Mouse (Mus musculus): Measurements from ENCODE around the gene Rps6kl1.

Gene Rps6kl1

DNA sequence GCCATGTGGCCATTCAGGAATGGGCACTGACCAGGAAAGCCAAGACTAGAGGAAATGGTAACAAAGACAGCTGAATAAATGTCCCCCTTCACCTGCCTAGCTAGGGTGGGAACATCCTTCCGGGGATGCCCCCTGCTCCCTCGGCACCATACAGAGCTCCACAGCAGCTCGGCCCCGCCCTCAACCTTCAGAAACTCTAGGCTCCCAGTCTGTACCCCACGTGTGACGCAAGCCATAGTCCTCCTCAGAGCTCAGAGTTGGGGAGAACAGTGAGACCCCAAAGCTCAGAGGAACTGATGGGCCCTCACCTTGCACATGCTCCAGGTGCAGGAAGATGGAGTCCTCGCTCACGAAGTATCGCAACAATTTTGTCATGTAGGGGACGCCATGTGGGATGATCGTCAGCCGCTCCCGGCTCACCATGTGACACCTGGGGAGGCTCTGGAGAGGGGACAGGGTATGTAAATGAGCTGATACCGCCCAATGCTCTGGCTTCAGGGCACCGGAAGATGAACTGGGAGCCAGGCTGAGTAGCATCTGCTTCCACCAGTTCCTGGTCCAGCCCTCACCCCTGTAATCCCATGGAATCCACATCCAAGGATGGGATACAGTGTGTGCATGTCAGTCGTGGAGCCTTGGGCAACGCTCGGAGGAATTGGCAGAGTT lies 10.9 kb downstream of the Rps6kl1 start:
- peak; percentile 25 for DNase-seq (ENCODE audit: low read depth)

DNA sequence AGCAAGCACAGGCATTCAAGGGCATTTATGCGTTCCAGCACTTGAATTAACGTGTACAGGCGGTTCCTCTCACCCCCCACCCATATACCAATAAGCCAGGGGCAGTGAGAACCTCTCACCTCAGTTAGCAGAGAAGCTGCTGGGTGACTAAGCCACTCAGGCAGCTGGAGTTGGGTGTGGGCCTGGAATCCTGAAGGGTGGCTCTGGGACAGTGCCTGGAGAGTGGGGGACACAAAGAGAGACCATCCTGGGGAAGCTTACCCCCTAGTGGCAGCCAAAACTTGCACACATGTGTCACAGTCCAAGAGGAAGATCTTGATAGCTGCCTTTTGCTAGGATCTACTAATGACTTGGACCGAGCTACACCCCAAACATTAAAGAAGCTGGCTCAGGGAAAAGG lies 14.4 kb downstream of the Rps6kl1 start:
- no peak for DNase-seq (ENCODE audit: low read depth)

DNA sequence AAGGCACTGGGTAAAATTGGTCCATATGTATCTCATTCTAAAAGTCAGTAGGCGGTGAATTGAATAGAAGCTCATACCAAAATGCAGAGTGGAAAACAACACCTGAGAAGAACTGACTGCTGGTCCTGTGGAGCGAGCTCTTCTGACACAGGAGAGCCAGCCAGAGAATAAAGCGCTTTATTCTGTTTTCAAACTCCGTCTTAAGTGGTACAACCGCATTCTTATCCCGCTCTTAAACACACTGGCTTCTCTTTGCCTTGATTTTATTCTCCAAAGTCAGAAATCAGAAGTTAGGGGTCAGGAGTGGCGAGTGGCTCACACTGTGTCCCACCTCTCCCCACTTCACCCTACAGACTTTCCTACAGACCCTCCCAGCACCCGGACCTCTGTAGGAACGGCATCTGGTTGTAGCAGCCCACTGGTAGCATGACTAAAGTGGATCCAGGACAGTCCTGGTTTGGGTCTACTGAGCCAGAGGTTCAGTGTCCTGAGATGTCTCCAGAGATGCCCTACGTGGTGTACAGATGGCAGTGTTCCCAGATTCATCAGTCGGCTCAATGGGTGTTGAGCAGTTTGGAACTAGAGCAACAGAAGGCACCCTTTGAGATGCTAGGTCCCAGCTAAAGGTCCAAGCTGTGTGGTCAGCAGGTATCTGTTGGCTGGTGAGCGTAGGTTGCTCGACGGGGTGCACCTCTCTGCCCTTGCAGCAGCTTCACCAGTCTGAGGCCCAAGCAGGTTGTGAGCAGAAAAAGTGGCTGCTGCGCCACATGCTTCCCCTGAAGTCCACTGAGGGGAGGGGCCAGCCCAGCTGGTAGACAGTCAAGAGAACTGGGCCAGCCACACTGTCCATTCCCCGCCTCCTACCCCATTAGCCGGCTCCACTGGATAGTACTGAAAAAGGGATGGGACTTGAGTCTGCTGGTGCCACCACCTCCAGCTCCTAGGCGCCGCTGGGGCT lies 15.3 kb downstream of the Rps6kl1 start:
- no peak for DNase-seq (ENCODE audit: low read depth)

DNA sequence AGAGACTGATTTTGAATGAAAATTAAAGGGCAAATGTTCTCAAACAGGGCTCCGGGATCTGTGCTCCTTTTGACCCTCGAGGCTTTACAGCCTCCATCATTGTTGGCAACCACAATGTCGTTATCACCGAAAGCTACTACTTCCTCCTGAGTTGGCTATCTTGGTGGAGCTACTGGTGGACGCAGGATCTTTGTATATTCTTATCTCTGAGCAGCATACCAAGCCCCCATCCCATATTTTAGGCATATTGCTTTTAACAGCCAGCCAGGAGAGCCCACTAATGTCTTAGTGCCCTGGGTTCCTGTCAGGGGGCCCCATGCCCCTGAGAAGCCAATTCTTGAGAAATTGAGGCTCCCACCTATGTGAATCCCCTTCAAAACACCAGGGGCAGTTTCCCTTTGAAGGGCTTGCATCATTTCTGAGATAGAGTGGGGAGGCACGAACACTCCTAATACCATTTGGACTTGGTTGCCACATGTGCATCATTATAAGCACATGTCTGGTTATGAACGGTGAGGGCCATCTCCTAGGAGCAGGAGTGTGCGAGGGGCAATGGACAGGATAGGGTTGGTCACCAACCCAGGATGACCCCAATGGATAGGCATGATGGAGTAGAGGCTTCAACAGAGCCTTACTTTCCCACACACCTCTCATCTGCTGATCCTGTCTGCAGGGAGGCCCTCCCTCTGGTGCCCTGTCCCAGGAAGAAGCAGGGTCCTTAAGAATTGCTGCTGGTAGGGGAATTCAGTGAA lies 16.8 kb downstream of the Rps6kl1 start:
- no peak for DNase-seq (ENCODE audit: low read depth)

DNA sequence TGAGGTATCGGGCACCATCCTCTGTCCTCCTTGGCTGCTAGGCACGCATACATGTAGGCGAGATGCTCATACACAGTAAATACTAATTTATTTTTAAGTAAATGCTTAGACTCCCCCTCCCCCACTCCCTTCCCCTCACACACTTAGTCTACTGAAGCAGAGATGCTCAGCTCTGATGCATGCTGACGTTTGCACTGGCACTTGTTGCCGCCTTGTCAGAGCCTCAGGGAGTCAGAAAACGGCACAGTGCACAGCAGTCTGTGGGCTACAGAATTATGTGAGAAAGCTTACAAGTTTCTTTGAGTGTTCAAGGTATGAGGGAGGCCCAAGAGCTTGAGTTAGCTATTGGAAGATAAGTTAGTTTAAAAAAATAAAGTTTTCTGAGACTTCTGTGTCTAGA lies 19.7 kb downstream of the Rps6kl1 start:
- DNase-seq (ENCODE audit: low read depth): no peak

DNA sequence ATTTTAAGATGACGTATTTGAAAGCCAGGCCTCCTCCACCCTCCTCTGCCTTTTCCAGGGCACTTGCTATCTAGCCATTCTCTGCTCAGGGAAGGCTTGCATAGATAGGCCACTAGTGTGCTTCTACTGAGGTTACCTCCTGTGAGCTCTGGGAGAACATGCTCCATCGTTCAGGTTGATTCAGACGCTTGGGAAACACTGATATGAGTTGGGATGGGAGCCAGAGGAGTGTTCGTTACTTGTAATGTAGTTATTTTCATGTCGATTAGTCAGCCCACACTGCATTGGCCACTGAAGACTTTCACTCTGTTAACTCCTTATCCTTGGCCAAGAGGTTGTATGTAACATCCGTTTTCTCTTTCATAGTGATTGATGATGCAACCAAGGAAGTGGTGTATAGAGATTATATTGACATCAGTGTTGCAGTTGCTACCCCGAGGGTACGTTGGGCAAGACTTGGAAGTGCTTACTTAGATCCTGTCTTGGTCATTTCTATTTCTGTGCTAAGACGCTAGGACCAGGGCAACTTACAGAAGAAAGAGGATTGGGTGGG lies 21.6 kb downstream of the Rps6kl1 start:
- no peak for DNase-seq (ENCODE audit: low read depth)

DNA sequence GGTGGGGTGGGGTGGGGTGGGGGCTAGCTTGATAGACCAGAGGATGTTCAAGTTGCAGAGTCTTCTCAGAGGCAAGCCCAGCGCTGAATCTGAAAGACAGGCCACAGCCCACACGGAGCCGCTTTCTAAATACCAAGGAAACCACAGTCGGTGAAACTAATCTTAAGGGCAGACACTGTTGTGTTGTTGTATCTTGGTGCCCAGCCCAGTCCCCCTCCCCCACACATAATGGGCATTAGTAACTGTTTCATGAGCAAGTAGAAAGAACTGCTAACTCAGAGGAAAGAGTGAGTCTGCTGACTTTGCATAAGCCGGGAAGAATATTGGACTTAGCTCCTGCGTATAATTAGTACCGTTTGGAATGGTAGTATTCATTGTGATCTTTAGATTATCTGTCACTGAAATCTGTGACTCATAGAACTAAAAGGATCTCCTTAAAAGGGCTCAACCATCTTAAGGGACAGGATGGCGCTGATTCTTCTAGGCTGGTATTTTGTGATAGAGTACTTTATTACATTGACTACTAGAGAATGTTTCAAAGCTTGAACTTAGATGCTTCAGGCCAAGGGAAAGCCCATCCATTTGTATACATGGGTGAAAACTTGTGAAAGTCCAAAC lies 24.0 kb downstream of the Rps6kl1 start:
- DNase-seq (ENCODE audit: low read depth): no peak

DNA sequence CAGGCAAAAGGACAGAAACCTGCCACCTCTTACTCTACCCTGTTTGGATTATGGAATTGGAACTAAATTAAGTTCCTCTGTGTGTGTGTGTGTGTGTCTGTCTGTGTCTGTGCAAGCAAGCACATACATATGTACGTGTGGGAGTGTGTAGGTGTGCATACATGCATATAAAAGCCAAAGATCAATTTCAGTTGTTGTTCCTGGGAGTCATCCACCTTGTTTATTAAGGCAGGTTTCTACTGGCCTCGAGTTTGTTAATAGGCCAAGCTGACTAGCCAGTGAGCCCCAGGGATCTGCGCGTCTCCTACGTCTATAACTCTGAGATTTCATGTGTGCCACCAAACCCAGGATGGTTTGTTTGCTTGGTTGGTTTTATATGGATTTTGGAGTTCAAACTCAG lies 26.3 kb downstream of the Rps6kl1 start:
- no peak for DNase-seq (ENCODE audit: low read depth)

DNA sequence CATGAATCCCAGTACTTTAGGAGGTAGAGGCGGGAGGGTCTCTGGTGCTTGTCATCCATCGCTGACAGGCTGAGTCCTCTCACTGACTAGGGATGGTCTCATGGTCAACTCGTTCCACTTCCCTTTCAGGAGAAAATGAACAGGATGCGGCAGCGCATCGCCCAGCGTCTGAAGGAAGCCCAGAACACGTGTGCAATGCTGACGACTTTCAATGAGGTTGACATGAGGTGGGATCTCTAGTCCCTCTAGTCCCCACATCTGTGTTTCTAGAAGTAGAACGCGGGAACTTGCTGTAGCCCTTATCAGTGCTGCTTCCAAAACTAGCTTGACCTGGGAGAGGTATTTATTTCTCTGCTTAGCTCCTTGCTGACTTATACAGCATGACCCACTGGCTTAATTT lies 27.4 kb downstream of the Rps6kl1 start:
- no peak for DNase-seq (ENCODE audit: low read depth)

DNA sequence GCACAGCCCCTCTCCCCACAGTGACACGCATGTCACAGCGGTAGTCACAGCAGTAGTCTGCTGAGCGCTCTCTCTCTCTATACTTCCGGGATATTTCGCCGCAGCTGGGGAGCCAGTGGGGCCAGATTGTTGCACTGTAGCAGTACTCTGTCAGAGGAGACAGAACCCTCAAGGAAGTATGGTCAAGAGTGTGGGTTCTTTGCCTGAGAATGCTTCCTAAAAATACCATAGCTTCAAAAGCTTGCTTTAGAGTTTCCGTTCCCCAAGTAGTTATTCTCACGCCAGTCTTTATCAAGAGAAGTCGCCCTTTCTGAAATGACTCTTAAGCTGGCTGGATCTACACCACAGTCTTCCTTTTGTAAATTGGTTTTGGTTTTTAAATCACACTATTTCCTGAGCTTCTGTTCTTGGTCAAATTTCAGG lies 27.9 kb downstream of the Rps6kl1 start:
- DNase-seq (ENCODE audit: low read depth): no peak

DNA sequence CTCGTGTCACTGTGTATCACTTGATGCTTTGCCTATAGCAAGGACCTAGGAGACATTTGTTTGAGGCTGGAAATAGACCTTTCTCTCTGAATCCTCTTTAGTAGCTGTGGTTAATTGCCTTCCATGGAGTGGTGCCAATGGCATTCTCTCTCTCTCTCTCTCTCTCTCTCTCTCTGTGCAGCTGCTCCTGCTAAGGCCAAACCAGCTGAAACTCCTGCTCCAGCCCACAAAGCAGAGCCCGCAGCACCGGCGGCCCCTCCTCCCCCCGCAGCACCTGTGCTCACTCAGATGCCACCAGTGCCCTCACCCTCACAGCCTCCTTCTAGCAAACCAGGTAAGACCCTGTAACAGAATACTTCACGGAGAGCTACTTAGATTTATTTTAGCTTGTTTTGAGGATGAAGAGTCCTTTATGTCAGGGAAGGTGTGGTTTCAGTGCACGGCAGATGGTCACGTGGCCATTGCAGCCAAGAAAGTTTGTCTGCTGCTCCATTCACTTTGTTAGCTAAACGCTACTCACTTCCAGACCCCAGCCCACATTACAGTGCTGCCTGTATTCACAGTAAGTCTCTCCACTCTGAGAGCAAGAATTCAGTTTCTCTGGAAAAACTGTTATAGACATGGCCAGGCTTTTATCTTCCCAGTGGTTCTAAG lies 29.1 kb downstream of the Rps6kl1 start:
- no peak for DNase-seq (ENCODE audit: low read depth)

DNA sequence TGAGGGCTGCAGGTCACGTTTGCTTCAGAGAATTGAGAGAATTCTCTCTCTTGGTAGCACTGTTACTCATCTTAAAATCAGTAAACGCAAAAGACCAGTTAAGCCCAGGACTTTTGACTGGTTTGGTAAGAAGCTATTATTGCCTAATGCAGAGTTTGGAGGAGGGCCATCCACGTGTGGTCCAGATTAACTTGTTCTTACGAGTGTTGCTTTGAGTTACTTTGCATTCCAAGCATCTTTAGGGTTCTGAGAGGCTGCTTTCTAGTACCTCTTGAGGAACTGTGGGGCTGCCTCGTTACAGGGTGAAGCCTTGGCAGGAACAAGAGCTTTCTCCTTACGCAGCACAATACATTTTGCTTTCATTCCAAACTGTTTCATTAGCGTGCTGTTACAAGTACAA lies 35.4 kb downstream of the Rps6kl1 start:
- DNase-seq (ENCODE audit: low read depth): no peak

DNA sequence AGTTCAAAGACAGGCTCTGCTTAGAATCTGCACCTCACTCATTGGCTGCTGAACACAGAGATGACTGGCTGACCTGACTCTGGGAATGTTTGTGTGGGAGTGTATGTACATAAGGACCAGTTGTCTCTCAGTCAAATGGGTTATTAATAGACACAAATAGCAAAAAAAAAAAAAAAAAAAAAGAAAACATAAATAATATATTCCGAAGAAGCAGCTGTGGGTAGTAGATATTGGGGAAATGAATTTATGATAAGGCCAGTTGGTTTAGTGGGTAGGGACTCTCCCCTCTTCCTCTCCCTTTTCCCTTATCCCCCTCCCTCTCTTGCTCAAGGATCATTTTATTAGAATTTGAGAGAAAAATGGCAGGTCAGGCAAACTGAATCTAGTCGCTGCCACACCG lies 37.1 kb downstream of the Rps6kl1 start:
- DNase-seq (ENCODE audit: low read depth): no peak

DNA sequence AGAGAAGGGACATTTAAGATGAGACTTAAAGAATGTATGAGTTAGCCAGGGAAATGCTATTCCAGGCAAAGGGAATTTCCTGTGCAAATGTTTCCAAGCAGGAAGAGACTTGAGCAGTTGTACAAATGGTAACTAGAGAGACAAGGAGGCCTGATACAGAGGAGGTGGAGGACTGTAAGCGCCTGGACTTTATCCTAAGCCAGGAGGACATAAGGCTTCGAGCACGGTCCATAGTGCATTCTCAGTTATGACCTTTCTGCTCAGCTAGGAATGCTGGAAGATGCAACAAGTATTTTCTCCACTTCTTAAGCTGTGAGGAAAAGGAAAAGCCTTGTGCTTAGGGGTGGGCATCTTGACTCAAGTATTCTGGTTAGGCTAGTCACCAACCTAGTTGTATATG lies 37.7 kb downstream of the Rps6kl1 start:
- no peak for DNase-seq (ENCODE audit: low read depth)

DNA sequence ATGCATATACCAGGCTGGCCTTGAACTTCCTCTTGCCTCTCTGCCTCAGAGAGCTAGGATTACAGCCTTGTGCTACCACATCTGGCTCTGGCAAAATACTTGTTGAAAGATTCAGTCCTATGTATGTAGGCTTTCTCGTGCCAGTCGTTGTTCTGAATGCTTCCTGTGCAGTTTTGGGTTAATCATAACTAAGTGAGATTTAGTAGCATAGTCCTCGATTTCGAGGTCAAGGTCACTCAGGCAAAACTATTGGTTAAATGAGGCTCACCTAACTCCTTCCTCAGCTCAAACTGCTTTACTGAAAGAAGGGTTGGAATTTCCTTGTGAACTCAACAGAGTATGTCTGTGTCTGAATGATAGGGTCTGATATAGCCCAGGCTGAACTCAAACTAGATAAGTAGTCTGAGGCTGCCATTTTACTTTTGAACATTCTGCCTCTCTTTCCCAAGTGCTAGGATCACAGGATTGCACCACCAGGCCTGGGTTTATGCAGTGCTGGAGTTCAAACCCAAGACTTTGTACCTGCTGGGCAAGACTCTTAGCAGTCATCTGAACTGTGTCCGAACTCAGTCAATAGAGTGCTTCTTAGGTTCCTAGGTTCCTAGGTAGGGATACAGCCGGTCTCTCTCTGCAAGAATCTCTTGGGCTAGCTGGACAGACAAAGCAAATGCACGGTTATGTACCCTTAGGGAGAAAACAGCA lies 38.4 kb downstream of the Rps6kl1 start:
- no peak for DNase-seq (ENCODE audit: low read depth)

DNA sequence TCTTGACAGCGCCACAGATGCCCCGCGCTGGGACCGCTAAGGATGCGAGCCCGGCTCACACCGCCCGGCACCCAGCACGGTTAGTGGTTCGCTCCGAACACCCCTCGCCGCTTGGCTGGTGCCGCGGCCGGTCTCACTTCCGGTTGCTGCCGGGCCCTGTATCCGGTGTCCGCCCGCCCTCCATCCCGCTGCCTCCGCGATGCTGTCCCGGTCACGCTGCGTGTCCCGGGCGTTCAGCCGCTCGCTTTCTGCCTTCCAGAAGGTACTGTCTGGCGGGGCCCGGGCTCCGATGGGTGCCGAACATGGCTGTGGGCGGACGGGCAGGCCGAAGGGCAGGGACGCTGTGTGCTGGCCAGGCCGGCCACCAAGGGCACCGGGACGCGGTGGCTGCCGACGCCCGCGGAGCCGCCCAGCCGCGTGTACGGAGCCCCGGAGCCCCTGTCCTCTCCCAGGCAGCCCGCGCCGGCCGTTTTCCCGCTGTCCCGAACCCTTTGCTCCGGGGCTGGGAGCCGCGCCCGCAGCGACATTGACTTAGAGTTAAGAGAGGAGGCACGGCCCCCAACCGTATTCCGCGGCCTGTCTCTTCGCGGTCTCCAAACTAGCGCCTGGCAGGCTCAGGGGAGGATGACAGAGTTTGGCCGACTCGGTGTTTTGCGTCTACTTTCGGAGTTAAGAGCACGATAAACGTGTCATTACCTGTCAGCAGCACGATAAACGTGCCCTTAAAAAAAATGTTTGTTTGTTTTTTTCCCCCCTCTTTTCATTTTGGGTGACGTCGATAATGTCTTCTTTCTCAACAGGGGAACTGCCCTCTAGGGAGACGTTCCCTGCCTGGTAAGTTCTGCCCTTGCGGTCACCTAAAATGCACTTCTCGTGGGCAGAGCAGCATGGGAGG lies 40.1 kb downstream of the Rps6kl1 start, which contains the start of the genes Prox2 and Dlst:
TSS of gene Prox2 (minus strand) at position 62 of the 895 bp plus-strand sequence.
TSS of gene Dlst (plus strand) at position 136 of the 895 bp plus-strand sequence.
- peak; percentile 70 for DNase-seq (ENCODE audit: low read depth)

DNA sequence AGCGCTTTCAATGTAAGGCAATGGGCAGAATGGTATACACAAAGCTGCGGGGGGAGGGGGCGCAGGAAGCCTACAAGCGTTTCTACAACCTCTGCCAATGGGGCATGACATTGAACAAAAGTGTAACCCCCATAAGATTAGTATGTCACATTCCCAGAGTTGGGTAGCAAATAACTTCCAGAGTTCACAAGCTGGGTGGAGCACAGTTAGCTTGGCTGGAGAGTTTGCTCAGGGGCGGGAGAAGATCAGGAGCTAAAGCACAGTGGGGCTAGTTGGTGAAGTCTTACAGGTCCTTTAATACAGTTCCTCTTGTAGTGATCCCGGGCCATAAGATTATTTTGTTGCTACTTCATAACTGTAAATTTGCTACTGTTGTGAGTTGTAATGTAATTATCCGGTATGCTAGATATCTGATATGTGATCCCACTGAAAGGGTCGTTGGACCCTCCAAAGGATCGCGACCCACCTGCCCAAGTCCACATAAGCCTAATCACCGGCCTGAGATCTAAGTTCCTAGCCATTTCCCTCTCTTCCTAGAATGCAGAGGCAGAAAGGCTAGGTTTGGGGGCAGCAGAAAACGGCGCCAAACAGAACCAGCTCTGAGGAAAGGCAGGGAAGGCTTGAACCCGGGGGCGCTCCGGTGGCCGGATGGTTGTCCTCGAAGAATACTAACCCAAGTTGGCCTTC lies 40.9 kb downstream of the Rps6kl1 start:
- DNase-seq (ENCODE audit: low read depth): peak; percentile 37

DNA sequence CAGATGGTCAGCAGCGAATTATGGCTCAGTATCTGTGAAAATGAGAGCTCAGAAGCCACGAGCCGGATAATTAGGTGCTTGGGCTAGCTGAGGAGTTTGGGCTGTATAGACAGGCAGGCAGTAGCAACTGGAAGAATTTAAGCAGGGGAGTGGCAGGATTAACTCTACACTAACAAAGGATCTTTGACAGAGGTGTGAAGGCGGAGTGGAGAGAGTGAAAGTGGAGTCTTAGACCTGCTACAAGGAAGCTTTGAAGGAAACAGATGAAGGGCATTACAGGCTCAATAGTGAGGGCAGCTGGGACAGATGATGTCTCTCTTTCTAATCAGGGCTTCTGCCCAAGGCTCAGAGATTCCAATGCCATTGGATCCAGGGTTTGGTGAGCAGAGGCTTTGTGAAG lies 41.6 kb downstream of the Rps6kl1 start:
- no peak for DNase-seq (ENCODE audit: low read depth)

DNA sequence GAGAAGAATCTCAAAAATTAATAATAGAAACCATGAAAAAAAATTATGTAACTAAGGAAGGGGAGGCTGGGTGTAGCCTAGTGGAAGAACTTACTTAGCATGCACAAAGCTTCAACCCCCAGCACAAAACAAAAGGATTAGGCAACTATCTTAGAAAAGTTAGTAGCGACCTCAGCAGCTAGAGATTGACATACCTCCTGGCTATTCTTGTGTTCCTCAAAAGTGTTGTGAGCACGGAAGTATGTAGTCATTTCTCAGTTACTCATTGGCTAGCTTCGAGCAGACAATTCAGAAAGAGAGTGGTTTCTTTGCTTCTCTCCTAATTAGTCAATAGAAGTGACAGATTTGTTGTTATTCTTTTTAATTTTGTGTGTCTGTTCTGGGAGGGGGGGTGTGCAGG lies 42.4 kb downstream of the Rps6kl1 start:
- no peak for DNase-seq (ENCODE audit: low read depth)

Data from c-Kit-positive CD71-positive TER-119-negative erythroid progenitor cells, embryonic 14.5 days (primary cell).